Mouse (Mus musculus): ENCODE data around the gene Arhgef18. TPM values are rescaled to one million over a fixed set of nuclear protein-coding genes. Genes with fewer than 3 reads are reported as not detected.

Arhgef18 gene
- total and polyA plus RNA-seq, 2 experiments from 2014 or later, result 5.5 to 45.6 TPM

DNA sequence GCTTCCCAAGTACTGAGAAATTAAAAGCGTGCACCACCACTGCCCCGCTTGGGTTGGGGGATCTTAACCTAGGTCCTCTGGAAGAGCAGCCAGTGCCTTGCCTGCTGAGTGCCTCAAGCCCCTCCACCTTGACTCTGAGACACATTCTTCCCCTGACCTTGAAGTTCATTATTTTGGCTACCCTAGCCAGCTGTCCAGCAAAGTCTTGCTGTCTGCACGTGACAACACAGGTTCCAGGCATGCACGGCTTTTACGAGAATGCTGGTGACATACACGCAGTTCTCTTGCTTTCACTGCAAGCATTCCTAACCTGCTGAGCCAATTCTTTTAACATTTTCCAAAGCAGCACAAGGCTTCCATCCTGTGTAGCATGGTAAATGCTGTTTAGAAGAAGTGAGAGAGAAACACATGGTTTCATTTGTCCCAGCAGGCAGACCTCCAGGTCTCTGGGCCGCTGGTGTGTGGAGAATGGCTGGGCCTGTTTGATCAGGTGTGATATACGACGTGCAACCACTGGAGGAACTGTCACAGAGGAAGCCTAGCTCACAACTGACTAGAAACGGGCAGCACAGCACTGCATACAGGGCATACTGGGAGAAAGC, 27.4 kb downstream of the Arhgef18 start:
- Histone ChIP-seq H3K4me2 (ENCODE audit: low read depth, low read length) (no peak overlapping the region), H3K9me3 (ENCODE audit: low read length) (no peaks in the 10 kb centered on the region), H3K27ac (peak overlapping the region; percentile 48; the same call in 1 of the 2 replicates), H3K9ac (replicated peaks; ENCODE audit: low read length) (no peak overlapping the region), H3K27me3 (ENCODE audit: insufficient read depth, low read length) (no peaks in the 10 kb centered on the region), H3K4me1 (ENCODE audit: insufficient read depth, low read length) (0 out of 2 replicates have a peak, but pooled peaks cover 8% of the 10 kb centered on the region), H3K36me3 (ENCODE audit: insufficient read depth, low read length) (no peaks in the 10 kb centered on the region), H3K4me3 (ENCODE audit: low read length) (no peak overlapping the region)
- WGBS, result 78% methylated on average over 10 of the region's 10 CpGs
- DNase-seq (ENCODE audit: low spot score), result no peak
- no peak for ATAC-seq
- TF ChIP-seq CTCF (IDR thresholded peaks at IDR 0.05; ENCODE audit: low read depth), result no peak

DNA sequence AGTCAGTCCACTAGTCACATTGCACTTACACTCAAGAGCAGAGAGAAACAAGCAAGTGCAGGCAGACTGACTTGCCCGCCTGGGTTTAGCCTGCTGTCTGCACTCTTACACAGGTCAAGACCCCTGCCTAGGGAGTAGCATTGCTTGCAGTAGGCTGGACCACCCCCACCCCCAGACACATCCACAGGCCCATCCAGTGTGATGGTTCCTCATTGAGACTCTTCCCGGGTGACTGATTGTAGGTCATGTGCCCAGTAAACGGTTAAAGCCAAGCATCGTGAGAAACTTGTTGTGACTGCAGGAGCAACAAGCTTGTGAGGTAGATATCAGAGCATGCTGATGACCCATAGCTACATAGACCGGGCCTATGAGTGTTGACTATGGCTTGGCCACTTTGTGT, 28.7 kb downstream of the Arhgef18 start:
- 0 out of 2 replicates have a peak, but pooled peaks cover 8% of the 10 kb centered on the region for H3K4me1 ChIP-seq (ENCODE audit: insufficient read depth, low read length)
- H3K27me3 ChIP-seq (ENCODE audit: insufficient read depth, low read length), result no peaks in the 10 kb centered on the region
- TF ChIP-seq CTCF (IDR thresholded peaks at IDR 0.05; ENCODE audit: low read depth), result no peak
- H3K27ac ChIP-seq, result no peak overlapping the region
- no peak overlapping the region for H3K9ac ChIP-seq (replicated peaks; ENCODE audit: low read length)
- 93% methylated on average over 5 of the region's 5 CpGs for WGBS
- no peaks in the 10 kb centered on the region for H3K36me3 ChIP-seq (ENCODE audit: insufficient read depth, low read length)
- H3K4me2 ChIP-seq (ENCODE audit: low read depth, low read length), result no peak overlapping the region
- DNase-seq (ENCODE audit: low spot score) (no peak), ATAC-seq (no peak)
- no peaks in the 10 kb centered on the region for H3K9me3 ChIP-seq (ENCODE audit: low read length)
- no peak overlapping the region for H3K4me3 ChIP-seq (ENCODE audit: low read length)

- no peak overlapping the region for H3K9ac ChIP-seq (replicated peaks; ENCODE audit: low read length)
- DNase-seq (ENCODE audit: low spot score), result no peak
- no peak overlapping the region for H3K4me3 ChIP-seq (ENCODE audit: low read length)
- H3K27me3 ChIP-seq (ENCODE audit: insufficient read depth, low read length), result no peaks in the 10 kb centered on the region
- no peak overlapping the region for H3K4me2 ChIP-seq (ENCODE audit: low read depth, low read length)
- H3K4me1 ChIP-seq (ENCODE audit: insufficient read depth, low read length), result no peaks in the 10 kb centered on the region
- no peak overlapping the region for H3K27ac ChIP-seq
- peaks cover 17% of the 10 kb centered on the region; the same call in 1 of the 2 replicates for H3K36me3 ChIP-seq (ENCODE audit: insufficient read depth, low read length)
- no peak for TF ChIP-seq CTCF (IDR thresholded peaks at IDR 0.05; ENCODE audit: low read depth)
- no peaks in the 10 kb centered on the region for H3K9me3 ChIP-seq (ENCODE audit: low read length)
- 93% methylated on average over 5 of the region's 5 CpGs for WGBS
- no peak for ATAC-seq
Observed at GRCm38 (mm10) chr8:3425217-3425616, 32.4 kb downstream of the Arhgef18 start.

GRCm38 (mm10) chr8:3426211-3426610, 33.4 kb downstream of the Arhgef18 start:
- Histone ChIP-seq H3K27ac (no peak overlapping the region), H3K4me3 (ENCODE audit: low read length) (no peak overlapping the region), H3K9me3 (ENCODE audit: low read length) (no peaks in the 10 kb centered on the region), H3K4me1 (ENCODE audit: insufficient read depth, low read length) (no peaks in the 10 kb centered on the region), H3K36me3 (ENCODE audit: insufficient read depth, low read length) (peaks cover 24% of the 10 kb centered on the region), H3K9ac (replicated peaks; ENCODE audit: low read length) (no peak overlapping the region), H3K27me3 (ENCODE audit: insufficient read depth, low read length) (no peaks in the 10 kb centered on the region), H3K4me2 (ENCODE audit: low read depth, low read length) (no peak overlapping the region)
- WGBS, result 88% methylated on average over 3 of the region's 3 CpGs
- ATAC-seq (no peak), DNase-seq (ENCODE audit: low spot score) (no peak)
- TF ChIP-seq CTCF (IDR thresholded peaks at IDR 0.05; ENCODE audit: low read depth), result no peak

DNA sequence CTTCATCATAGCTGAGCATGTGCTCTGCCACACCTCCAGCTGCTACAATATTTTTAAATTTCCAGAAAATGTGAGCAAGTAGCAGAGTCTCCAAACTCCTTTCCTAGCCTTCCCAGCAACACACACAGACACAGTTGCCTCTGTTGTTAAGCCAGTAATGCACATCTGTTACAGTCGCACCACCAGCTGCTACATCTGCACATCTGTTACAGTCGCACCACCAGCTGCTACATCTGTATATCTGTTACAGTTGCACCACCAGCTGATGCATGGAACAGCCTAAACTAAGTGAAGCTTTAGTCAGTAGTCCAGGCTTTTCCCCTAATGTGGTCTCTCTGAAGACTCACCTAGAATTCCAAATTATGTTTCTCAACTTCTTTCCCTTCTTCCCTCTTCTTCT, 35.6 kb downstream of the Arhgef18 start:
- no peak overlapping the region for H3K27ac ChIP-seq
- H3K4me3 ChIP-seq (ENCODE audit: low read length), result no peak overlapping the region
- DNase-seq (ENCODE audit: low spot score) (no peak), ATAC-seq (no peak)
- TF ChIP-seq CTCF (IDR thresholded peaks at IDR 0.05; ENCODE audit: low read depth), result no peak
- H3K4me2 ChIP-seq (ENCODE audit: low read depth, low read length), result no peak overlapping the region
- no peaks in the 10 kb centered on the region for H3K4me1 ChIP-seq (ENCODE audit: insufficient read depth, low read length)
- 85% methylated on average over 2 of the region's 2 CpGs for WGBS
- H3K9ac ChIP-seq (replicated peaks; ENCODE audit: low read length), result no peak overlapping the region
- H3K36me3 ChIP-seq (ENCODE audit: insufficient read depth, low read length), result peaks cover 35% of the 10 kb centered on the region
- H3K27me3 ChIP-seq (ENCODE audit: insufficient read depth, low read length), result no peaks in the 10 kb centered on the region
- no peaks in the 10 kb centered on the region for H3K9me3 ChIP-seq (ENCODE audit: low read length)

DNA sequence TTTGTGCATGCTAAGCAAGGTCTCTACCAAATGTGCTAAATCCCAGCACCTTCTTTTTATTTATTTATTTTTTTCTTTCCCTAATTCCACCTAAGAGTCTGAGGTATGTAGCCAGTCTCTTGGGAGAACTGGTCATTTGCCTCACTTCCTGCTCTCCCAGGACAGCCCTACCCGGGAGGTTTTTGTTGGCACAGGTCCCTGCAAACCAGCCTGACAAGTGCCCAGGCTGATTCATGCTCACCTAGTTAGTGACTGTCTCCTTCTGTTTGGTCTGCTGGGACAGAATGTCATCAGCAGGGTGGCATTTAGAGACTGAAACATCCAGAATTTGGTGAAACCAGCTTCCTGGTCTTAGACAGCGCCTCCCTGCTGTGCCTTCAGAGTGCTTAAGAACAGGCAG, 37.2 kb downstream of the Arhgef18 start:
- peaks cover 39% of the 10 kb centered on the region for H3K36me3 ChIP-seq (ENCODE audit: insufficient read depth, low read length)
- ATAC-seq (no peak), DNase-seq (ENCODE audit: low spot score) (no peak)
- H3K4me3 ChIP-seq (ENCODE audit: low read length), result no peak overlapping the region
- no peak overlapping the region for H3K4me2 ChIP-seq (ENCODE audit: low read depth, low read length)
- H3K27me3 ChIP-seq (ENCODE audit: insufficient read depth, low read length), result no peaks in the 10 kb centered on the region
- no peak for TF ChIP-seq CTCF (IDR thresholded peaks at IDR 0.05; ENCODE audit: low read depth)
- H3K9ac ChIP-seq (replicated peaks; ENCODE audit: low read length), result no peak overlapping the region
- H3K4me1 ChIP-seq (ENCODE audit: insufficient read depth, low read length), result no peaks in the 10 kb centered on the region
- no peaks in the 10 kb centered on the region for H3K9me3 ChIP-seq (ENCODE audit: low read length)
- no peak overlapping the region for H3K27ac ChIP-seq
- WGBS, result 65% methylated on average over 2 of the region's 2 CpGs

DNA sequence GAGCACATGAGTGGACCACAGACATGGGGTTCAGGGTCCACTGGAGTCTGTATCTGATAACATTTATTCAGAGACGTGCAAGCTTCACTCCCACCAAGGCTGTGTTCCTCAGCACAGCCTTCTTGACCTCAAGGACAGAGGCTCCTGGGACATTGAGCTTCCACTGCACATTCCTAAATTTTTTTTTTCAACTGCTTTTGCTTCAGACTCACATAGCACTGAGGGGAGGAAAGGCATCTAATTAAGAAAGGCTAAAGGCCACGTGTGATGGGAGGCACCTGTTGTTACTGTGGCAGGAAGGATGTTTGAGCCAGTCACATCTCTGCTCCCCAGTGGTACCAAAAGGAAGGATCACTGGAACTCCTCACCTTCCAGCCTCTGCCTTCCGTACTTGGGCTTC, 38.3 kb downstream of the Arhgef18 start:
- H3K4me1 ChIP-seq (ENCODE audit: insufficient read depth, low read length), result no peaks in the 10 kb centered on the region
- DNase-seq (ENCODE audit: low spot score) (no peak), ATAC-seq (no peak)
- no peaks in the 10 kb centered on the region for H3K9me3 ChIP-seq (ENCODE audit: low read length)
- no peak for TF ChIP-seq CTCF (IDR thresholded peaks at IDR 0.05; ENCODE audit: low read depth)
- H3K4me3 ChIP-seq (ENCODE audit: low read length), result no peak overlapping the region
- no peaks in the 10 kb centered on the region for H3K27me3 ChIP-seq (ENCODE audit: insufficient read depth, low read length)
- no peak overlapping the region for H3K4me2 ChIP-seq (ENCODE audit: low read depth, low read length)
- 93% methylated on average over 3 of the region's 3 CpGs for WGBS
- H3K9ac ChIP-seq (replicated peaks; ENCODE audit: low read length), result no peak overlapping the region
- peaks cover 45% of the 10 kb centered on the region for H3K36me3 ChIP-seq (ENCODE audit: insufficient read depth, low read length)
- no peak overlapping the region for H3K27ac ChIP-seq

Data from hindbrain, postnatal 0 days (tissue).